Mouse (Mus musculus) ovary, postnatal 10 days (tissue): Measurements from ENCODE around the gene Tbc1d5.
"Not testable (repeated sequence)": the region's sequence is repeated elsewhere in the genome, so short reads cannot be mapped to it uniquely, and the experiment has no call there.

Experiments used
- DNase-seq: peaks from one replicate; pipeline ENCODE4 v3.0.0; 2022; ENCODE audit warnings: low spot score

Tbc1d5 gene

GRCm38 (mm10) chr17:50740804-50741203, 438.3 kb downstream of the Tbc1d5 start:
- DNase-seq = no peak

GRCm38 (mm10) chr17:50738476-50738875, 440.7 kb downstream of the Tbc1d5 start:
- no peak for DNase-seq

GRCm38 (mm10) chr17:50737068-50737467, 442.1 kb downstream of the Tbc1d5 start:
- no peak for DNase-seq

GRCm38 (mm10) chr17:50735955-50736533, 443.1 kb downstream of the Tbc1d5 start:
- no peak for DNase-seq

GRCm38 (mm10) chr17:50735382-50735954, 443.7 kb downstream of the Tbc1d5 start:
- no peak for DNase-seq

GRCm38 (mm10) chr17:50734781-50735180, 444.4 kb downstream of the Tbc1d5 start:
- no peak for DNase-seq

- DNase-seq = no peak
Measured at GRCm38 (mm10) chr17:50733390-50733789, 445.8 kb downstream of the Tbc1d5 start.

GRCm38 (mm10) chr17:50731876-50732275, 447.3 kb downstream of the Tbc1d5 start:
- no peak for DNase-seq

GRCm38 (mm10) chr17:50730896-50731295, 448.3 kb downstream of the Tbc1d5 start:
- DNase-seq = no peak

- DNase-seq = no peak
Measured at GRCm38 (mm10) chr17:50729577-50729976, 449.6 kb downstream of the Tbc1d5 start.

- no peak for DNase-seq
Measured at GRCm38 (mm10) chr17:50729031-50729430, 450.1 kb downstream of the Tbc1d5 start.

- DNase-seq = no peak
Measured at GRCm38 (mm10) chr17:50726265-50726664, 452.9 kb downstream of the Tbc1d5 start.

- no peak for DNase-seq
Measured at GRCm38 (mm10) chr17:50724376-50724775, 454.8 kb downstream of the Tbc1d5 start.

- no peak for DNase-seq
Measured at GRCm38 (mm10) chr17:50717586-50717985, 461.6 kb downstream of the Tbc1d5 start.

GRCm38 (mm10) chr17:50710497-50711222, 468.5 kb downstream of the Tbc1d5 start:
- no peak for DNase-seq

GRCm38 (mm10) chr17:50698410-50698809, 480.7 kb downstream of the Tbc1d5 start:
- DNase-seq = not testable (repeated sequence)

GRCm38 (mm10) chr17:50688135-50688534, 491.0 kb downstream of the Tbc1d5 start:
- DNase-seq = no peak

- no peak for DNase-seq
Measured at GRCm38 (mm10) chr17:50687670-50688069, 491.5 kb downstream of the Tbc1d5 start.

GRCm38 (mm10) chr17:50684960-50685645, 494.0 kb downstream of the Tbc1d5 start:
- no peak for DNase-seq
